Mouse (Mus musculus) cerebellum, postnatal 10 days (tissue): ENCODE data around the gene Cacna1s.
A peak's percentile ranks its signal among the peaks of the same experiment; 100 is the strongest.

Experiments
- DNase-seq, 2 experiments: peaks; one replicate each; pipeline ENCODE4 v3.0.0; 2021; ENCODE audit warnings: mixed read lengths in 2 of 2

The Cacna1s gene

DNA sequence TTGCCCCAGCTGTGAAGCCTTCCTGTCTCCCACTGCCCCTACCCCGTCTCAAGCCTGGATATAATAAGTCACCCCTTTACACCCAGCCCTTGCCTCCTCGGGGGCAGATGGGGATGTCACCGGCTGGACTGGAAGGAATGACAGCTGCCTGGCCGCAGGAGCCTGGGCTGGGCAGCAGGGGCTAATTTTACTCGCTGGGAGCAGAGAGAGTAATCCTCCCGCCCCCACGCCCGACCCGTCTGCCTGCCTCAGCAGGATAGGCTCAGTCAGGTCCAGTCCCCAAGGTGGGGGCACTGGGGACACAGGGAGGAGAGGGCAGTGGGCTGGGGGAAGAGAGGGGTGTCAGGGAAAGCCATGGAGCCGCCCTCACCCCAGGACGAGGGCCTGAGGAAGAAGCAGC lies at the start of gene Cacna1s:
TSS of gene Cacna1s (plus strand) at position 204 of the 400 bp plus-strand sequence.
- peak; percentile 36 to 64 for DNase-seq

DNA sequence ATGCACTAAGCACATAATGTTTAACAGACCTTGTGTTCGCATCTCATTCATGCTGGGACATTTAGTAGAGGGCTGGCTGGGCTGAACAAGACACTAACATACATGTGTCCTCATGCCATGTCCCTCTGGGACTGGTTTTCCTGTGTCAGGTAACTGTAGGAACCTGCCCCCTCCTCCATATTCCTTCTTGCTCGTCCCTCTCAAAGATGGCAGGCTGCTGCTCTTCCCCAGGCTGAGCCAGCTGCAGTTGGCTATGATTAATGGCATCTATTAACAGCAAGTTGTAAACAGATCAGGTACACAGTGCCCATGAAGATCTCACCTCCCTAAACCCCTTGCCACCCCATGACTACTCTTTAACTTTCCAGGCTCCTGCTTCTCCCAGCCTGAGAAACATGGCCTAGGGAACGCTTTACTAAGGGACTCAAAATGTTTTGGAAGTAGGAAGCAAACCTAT lies 46.2 kb upstream of the Cacna1s start, which contains the start of gene Igfn1:
TSS of gene Igfn1 (minus strand) at position 51 of the 457 bp plus-strand sequence.
- DNase-seq, result no peak

DNA sequence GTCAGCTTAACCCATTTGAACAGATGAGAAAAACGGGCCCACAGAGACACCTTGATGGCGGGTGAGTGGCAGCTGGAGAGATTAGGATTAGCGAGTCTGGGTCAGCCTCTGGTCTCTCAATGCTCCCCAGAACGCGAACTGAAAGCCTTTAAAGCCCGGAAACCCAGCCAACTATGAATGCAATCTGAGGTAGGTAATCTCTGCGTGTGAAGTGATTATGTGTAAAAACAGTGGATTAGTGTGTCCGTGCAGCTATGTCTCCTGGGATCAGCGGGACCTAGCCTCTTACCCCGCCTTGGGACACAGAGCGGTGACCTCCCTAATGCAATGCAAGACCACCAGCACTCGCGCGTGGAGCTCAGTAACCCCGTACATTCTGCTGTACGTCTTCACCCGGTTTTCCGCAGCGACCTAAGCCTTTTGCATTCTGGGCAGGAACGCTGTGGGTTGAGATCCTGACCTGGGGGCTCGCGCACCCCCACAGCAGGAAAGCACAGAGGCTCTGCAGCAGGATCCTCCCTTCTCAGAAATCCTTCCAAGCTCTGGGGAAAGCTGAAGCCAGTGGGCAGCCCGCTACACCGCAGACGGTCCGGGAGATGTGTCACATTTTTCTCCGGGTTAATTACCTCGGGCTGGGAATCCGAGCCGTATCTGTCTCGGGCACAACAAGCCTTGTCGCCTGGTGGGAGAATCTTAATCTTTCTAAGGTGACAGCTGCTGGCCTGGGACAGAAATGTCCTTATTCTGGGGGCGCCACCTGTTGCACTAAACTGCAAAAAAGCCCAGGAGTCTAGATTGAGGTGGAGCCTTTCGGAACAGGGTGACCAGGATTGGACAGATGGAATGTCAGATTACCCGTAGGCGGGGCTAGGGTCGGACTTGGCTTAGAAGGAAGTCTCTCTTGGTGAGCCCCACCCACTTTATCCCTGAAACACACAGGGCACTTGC lies 45.1 kb upstream of the Cacna1s start, which contains the start of gene Tmem9:
TSS of gene Tmem9 (plus strand) at position 940 of the 948 bp plus-strand sequence.
- peak; percentile 78 to 79 for DNase-seq

DNA sequence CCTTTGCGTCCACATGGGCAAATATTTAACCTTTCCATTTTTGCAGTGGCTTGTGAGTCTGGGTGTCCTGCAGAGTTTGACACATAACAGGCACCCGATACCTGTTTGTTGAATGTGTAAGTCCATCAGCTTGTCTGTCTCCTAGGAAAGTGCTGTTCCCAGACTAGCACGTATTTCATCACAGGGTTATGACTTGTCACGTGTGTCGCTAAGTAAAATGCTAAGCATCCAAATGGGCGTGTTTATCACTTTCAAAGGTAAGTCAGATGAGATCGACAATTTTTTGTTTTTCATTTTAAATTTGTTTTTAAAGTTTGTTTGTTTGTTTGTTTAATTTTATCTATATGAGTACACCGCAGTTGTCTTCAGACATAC lies 44.4 kb upstream of the Cacna1s start:
- no peak for DNase-seq

DNA sequence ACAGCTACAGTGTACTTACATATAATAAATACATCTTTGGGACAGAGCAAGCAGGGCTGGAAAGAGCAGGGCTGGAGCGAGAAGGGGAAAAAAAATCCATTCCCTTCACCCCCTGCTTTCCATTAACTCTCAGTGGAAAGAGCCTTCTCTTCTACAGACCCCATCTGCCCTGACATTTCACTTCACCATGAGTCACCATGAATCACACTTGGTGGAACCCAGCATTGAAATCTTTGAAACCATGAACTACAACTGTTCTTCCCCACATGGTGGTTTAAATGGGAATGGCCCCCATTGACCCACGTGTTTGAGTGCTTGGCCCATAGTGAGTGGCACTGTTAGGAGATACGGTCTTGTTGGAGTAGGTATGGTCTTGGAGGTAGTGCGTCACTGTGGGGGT lies 42.3 kb upstream of the Cacna1s start:
- no peak for DNase-seq

DNA sequence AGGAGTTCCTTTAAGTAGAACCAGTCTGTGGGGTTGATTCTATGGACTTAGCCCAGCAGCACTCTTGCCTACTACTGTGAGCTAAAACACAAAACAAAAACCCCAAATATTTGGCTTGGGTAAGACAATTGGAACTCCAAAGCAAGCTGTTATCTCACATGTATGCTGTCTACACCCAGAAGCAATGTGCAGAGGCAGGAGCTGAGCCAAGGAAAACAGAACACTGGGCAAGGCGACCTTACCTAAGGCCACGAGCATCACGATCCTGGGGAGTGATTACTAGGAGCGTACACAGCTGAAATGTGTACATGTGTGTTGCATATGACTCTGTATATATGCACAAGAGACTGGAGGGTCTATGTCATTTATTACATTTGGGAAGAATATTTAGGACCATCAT lies 39.0 kb upstream of the Cacna1s start:
- DNase-seq, result no peak

DNA sequence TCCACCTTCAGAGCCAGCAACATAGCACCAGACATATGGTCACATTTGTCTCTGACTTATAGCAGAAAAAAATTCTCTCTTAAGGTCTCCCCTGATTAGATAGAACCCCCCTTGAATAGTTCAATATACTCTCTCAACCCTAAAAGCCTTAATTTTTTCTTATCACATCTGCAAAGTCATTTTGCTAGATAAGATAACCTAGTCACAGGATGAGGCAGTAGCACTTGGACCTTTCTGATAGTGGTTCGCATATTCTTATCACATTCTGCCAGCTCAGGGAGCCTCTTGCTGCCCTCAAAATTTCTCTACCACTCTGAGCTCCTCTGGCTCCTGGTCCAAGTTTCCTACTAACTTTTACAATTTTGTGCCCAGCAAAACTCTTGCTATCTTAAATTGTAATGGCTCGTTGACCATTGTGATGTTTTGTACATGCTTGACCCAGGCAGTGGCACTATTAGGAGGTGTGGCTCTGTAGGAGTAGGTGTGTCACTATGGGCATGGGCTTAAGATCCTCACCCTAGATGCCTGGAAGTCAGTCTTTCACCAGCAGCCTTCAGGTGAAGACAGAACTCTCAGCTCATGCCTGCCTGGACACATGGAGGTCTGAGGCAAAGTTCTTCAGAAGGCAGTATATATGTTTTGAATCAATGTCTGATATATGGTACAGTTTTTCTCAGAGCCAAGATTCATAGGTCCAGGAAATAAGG lies 37.6 kb upstream of the Cacna1s start:
- DNase-seq, result no peak

DNA sequence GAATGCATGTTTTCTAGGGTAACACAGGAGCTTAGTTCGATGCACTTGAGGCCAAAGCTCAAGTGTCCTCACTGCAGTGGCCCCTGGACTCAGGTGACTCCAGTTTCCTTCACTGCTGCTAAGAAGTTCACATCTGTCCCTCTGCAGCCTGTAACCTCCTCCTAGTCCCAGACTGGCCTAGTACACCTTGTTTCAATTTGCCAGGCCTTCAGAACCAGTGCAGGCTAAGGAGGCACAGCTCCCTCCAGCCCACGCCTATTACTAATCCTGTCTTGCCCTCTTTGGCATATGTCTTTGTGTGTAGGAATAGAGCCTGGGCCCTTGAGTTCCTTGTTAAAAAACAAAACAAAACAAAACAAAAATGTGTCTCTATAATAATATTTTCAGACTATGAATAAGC lies 35.2 kb upstream of the Cacna1s start:
- DNase-seq, result no peak

DNA sequence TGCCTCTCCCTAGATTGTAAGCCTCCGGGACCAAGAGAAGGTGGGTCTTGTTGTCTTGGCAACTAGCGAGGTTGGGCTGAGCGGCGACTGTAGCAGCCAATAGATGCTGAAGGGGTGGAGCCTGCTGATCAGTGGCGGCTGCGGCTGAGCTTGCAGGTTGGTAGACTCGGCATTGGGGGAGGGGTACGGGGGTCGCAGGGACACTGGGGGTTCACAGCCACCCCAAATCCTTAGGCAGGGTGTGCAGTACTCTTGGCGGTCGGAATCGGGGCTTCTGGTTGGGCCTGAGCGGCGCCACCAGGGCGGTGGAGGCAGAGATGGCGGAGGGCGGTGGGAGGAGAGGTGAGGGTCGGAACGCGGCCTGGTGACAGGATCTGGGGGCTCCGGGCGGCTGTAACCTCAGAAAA lies 34.6 kb upstream of the Cacna1s start:
- DNase-seq, result peak; percentile 98

DNA sequence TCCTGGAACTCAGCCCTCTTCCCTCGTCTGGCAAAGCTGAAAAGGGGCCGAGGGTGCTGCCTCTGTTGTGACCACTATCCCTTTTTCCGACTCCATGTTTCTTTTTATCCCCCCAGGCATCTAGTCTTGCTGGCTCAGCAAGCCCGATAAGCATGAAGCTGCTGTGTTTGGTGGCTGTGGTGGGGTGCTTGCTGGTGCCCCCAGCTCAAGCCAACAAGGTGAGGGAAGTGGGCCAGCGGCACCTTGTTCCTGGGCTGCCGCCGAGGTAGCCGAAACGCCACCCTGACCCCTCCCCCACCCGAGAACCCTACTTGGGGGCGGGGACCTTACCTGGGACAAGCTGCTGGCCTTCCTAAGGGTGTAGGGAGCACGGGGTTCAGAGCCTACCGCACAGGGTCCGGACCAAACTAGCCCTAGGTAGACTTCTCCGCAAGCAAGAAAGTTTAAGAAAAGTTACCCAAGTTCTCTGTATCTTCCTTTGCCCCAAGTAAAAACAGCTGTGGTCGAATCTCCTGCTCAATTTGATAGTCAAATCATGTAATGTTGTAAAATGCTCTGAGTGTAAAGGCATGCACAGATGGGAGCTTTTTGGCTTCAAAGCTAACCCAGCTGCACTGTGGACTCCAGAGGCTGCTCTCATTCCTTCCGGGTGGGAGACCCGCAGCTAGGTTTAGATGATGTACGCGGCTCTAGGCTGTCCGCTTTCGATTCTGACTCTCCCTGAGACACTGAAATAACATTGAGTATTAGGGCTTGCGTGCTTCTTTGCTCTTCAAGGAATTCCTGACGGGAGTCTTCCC lies 34.0 kb upstream of the Cacna1s start:
- DNase-seq, result peak; percentile 64 to 70

DNA sequence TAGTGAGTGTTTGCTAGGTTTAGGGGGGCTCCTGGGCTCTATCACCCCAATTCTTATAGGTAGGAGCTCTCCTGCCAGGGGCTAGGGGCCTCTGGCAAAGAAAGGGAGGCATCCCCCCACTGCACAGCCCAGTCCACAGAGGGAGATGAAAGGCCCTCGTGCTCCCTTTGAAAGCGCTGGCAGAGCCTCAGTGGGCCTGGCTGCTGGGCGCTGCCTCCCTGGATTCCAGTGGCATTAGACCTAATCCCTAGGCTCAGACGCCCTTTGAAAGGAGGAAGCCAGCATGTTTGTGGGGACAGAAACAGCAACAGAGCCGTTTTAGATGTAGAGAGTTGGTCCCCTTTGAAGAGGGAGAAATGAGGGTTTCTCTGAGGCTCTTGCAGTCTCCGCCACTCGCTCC lies 22.3 kb upstream of the Cacna1s start:
- peak in 1 of 2 experiments; percentile 1 for DNase-seq

DNA sequence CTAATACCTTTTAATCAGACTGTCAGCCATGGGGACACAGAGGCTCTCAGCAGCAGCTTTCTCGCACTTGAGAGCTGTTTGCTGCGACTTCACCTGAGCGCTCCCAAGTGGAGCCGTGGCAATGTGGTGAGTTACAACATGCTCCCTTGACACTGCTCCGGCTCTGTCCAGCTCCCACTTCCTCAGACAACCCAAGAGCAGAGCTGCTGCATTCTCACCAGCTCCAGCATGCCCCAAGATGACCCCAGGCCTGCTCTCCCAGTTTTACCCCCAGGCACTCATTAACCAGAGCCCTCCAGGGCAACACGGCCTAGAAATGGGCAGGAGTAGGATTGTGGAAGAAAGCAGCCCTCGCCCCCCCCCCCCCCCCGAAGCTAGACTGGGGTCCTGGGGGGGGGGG lies 20.9 kb upstream of the Cacna1s start:
- DNase-seq, result no peak

DNA sequence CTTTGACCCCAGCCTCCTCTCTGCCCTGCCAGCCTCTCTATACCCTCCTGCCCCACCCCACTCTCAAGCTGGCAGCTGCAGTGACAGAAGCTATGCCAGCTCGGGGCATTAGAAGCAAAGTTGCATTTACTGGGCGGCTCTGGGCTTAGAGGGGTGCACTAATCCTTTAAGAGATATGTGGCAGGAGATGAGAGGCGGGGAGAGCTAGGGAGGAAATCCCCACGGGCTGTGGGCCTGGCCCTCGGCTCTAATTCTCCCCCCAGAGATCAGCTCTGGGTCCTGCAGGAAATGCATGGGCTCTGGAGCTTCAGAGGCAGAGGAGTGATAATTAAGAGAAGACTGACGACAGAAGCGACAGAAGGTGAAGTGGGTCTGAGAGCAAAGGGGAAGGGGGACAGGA lies 19.6 kb upstream of the Cacna1s start:
- DNase-seq, result no peak

DNA sequence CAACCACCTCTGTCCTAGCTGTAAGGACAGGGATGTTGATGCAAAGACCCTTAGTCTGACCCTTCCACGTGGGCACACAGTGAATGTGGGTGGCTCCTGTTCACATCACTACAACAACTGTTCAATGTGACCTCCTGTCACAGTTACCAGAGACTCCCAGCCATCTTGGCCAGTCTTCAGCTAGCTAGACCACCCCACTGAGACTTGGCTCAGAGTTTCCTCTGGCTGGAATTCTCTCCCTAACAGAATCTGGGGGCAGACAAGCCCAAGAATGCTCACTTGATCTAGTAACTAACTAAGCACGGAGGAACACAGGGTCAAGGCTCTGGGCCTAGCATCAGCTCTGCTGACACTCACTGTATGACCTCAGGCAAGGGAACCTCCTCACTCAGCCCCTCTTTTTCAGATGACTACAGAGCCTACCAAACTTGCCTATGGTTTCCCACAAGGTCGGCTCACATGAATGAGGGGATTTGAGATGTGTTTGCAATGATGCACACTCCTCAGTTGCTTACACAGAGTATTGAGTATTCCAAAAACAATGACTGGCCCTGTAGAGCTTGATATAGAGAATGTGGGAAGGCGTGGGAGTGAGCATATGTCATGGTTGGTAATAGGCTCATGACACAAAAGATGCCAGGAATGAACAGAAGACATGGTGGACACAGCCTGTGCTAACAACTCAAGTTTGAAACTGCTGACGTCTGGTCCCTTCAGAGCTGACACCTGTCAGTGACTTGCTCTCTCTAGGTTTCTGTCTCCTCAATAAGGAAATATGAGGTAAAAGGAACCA lies 13.6 kb upstream of the Cacna1s start:
- DNase-seq, result peak; percentile 77 to 82

DNA sequence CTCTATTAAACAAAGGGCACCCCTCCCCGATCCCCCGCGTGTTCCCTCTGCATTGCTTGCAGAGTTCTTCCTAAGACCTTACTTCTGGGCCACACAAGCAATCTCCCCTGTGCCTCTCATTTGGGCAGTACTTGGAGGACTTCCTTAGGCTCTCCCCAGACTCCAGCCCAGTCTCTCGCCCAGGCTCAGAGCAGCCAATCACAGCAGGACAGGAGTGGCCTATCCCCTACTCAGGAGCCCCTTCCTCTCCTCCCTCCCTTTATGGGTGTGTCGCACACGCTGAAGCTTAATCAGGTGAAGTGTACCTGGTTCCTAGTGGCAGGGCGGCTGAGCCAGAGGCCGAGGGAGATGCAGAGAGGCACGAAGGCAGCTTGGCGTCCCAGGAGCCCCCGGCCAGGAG lies 12.1 kb upstream of the Cacna1s start:
- no peak for DNase-seq

DNA sequence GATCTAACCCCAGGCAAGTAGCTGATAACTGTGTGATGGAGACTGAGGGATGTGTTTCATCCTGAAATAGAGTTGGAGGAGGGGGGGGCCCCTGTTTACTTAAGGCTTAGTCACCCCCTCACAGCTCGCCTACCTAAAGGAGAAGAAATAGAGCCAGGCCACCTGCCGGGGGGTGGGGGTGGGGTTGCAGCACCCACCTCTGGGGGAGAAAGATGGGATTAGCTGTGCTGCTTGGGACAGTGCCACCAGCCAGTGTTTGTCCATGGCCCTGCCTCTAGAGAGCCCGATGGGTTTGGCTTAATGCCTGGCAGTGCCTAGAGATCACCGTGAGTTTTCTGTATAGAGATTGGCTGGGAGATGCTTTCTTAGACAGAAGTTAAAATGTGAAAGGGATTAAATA lies 11.7 kb upstream of the Cacna1s start:
- peak; percentile 52 to 57 for DNase-seq

DNA sequence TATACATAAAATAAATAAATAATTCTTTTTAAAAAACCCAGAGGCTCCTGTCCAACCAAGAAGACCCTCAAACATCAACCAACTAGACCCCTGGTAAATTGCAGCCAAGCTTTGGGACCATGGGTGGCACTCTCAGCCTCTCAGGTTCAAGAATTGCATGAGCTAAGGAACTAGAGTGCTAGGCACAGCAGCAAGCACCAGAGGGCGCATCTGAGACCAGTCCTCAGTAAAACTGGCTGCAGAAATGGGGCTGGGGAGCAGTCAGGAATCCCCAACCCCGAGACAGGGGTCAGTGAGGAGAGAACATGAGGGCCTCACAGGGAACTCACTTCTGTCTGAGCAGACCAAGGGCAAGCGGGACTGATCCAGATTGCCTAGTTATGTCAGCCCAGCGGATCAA lies 6.8 kb upstream of the Cacna1s start:
- peak; percentile 85 to 88 for DNase-seq

DNA sequence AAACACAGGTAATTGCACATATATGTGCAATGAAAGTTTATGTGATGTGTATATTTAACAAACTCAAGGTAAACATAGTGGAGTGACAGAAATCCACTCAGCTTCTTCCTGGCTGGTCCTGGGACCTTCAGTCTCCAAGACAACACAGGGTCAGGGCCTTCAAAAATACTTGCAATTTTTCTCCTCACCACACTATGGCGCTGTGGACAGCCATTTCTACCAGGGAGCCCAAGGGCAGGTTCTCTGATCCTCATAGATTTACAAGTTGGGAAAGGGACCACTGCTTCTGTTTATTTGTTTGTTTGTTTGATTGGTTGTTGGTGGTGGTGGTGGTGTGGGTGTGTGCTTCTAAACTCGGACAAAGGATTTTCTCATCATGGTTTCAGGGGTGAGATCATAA lies 5.1 kb upstream of the Cacna1s start:
- DNase-seq, result peak; percentile 56 to 63

DNA sequence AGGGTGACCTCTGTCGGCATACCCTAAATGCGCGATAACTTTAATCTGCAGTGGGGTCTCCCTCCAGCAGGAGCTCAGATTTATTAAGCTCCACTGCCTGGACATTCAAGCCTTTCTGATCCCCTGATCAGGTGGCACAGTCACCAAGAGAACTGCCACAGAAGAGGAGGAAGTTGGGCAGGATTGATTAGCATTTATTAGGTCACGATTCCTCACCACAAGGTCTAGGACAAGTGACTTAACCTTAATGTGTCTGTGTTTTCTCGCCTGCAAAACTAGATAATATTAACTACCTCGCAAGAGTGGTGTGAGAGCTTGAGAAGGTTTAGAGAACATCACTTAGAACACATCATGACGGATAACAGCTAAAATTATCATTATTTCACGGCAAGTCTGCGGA lies 4.7 kb upstream of the Cacna1s start:
- no peak for DNase-seq

DNA sequence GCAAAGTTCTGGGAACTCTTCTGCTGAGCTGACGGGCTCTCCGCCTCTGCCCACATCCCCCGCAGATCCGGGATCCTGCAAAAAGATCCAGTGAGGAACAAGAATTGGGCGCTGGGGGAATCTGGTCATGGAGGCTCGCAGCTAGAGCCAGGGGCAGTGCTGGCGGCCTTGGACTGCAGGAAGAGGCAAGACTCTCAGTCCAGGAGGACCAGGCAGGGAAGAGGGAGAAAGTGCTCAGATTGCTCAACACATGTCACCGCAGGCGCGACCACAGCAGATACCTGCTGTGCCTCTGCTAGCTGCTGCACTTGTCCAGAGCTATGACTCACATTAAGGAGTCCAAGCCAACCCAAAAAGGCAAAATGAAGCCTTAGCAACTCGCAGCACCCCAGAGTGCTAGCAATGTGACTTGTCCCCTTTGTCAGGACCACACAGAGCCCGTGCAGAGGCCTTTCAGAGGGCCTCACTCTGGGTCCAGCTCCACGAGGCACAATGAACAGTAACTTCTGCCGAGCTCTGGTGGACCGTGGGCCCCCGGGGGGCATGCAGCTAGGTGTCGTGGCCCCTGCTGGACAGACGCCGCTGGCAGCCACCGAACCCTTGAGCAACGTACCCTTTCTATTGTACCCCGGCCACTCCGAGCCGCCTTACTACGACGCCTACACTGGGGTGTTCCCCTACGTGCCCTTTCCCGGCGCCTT lies 2.1 kb upstream of the Cacna1s start, which contains the start of gene Ascl5:
TSS of gene Ascl5 (plus strand) at position 493 of the 701 bp plus-strand sequence.
- no peak for DNase-seq

DNA sequence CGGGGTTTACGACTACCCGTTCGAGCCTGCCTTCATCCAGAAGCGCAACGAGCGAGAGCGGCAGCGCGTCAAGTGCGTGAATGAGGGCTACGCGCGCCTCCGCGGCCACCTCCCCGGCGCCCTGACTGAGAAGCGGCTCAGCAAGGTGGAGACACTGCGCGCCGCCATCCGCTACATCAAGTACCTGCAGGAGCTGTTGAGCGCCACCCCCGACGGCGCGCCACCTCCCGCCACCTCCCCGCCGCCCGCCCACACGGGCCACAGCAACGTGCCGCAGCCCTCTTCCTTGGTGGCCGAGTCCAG lies 1.6 kb upstream of the Cacna1s start:
- DNase-seq, result peak; percentile 48 to 52
